Mouse (Mus musculus) small intestine, adult 2 months (tissue): Measurements from ENCODE around the gene Rasal1.

Experiments used
- CTCF ChIP-seq: fragments of 200-500 bp; IDR thresholded peaks from 2 replicates; pipeline ENCODE4 v1.5.1; 2012; ENCODE audit warnings: low read depth, mild to moderate bottlenecking, control low read depth, inconsistent platforms, low read length, moderate library complexity, mixed read lengths; ENCODE audit not compliant: insufficient replicate concordance, insufficient read length; ENCODE audit errors: extremely low read depth
- POLR2A ChIP-seq: fragments of 200-500 bp; IDR thresholded peaks from 2 replicates; pipeline ENCODE4 v1.6.1; 2012; ENCODE audit warnings: low read depth, mild to moderate bottlenecking, control low read depth, inconsistent platforms, low read length, moderate library complexity

GRCm38 (mm10) chr5:120710826-120711248 is 62.2 kb downstream of the Rasal1 start:
- TF ChIP-seq CTCF (no peak), POLR2A (no peak)
